Mouse (Mus musculus) cerebellum, adult 2 months (tissue): Measurements from ENCODE around the gene 4930519G04Rik. TPM values are rescaled to one million over a fixed set of nuclear protein-coding genes. Genes with fewer than 3 reads are reported as not detected.
A peak's percentile ranks its signal among the peaks of the same experiment; 100 is the strongest.

ENCODE experiments used
- DNase-seq, 2 experiments: peaks; one replicate each; pipeline ENCODE4 v3.0.0; 2021
- H3K27ac ChIP-seq: fragments of 200-500 bp; 2 replicates; pipeline ENCODE4 v1.5.1; 2012; ENCODE audit warnings: low read length, control low read depth, inconsistent platforms; ENCODE audit not compliant: insufficient read depth
- H3K27me3 ChIP-seq: fragments of 200-500 bp; 2 replicates; pipeline ENCODE4 v1.6.1; 2012; ENCODE audit warnings: inconsistent platforms, mild to moderate bottlenecking, low read length, moderate library complexity; ENCODE audit not compliant: control insufficient read depth, insufficient read depth
- H3K4me1 ChIP-seq: fragments of 200-500 bp; 2 replicates; pipeline ENCODE4 v1.6.1; 2011; ENCODE audit warnings: low read length; ENCODE audit not compliant: control insufficient read depth, insufficient read depth
- H3K4me3 ChIP-seq: fragments of 200-500 bp; replicated peaks from 2 replicates; pipeline ENCODE3; 2011; ENCODE audit warnings: mild to moderate bottlenecking, low read depth, low read length, control low read depth; ENCODE audit not compliant: insufficient read depth
- CTCF ChIP-seq: fragments of 200-500 bp; IDR thresholded peaks from 2 replicates; pipeline ENCODE4 v1.5.1; 2011; ENCODE audit warnings: low read depth, mild to moderate bottlenecking, control low read depth, low read length, moderate library complexity, borderline replicate concordance; ENCODE audit not compliant: insufficient read depth
- POLR2A ChIP-seq: fragments of 200-500 bp; IDR thresholded peaks from 2 replicates; pipeline ENCODE4 v1.6.1; 2011; ENCODE audit warnings: low read length, control low read depth, borderline replicate concordance; ENCODE audit not compliant: insufficient read depth
- WGBS: fragments of 180-500 bp; shearing (Covaris S2); methylation state at CpG from one replicate; pipeline ENCODE4 v1.1.7; 2018; 5-methylcytosine and 5-hydroxymethylcytosine counted together
- polyA plus RNA-seq: library from polyadenylated mRNA; depleted of rRNA; stranded (reverse); fragments of >200 nt; gene quantifications from 2 replicates; pipeline ENCODE4 v1.2.3, GENCODE M21; 2012

4930519G04Rik gene
- polyA plus RNA-seq, 1 experiment, result not detected

DNA sequence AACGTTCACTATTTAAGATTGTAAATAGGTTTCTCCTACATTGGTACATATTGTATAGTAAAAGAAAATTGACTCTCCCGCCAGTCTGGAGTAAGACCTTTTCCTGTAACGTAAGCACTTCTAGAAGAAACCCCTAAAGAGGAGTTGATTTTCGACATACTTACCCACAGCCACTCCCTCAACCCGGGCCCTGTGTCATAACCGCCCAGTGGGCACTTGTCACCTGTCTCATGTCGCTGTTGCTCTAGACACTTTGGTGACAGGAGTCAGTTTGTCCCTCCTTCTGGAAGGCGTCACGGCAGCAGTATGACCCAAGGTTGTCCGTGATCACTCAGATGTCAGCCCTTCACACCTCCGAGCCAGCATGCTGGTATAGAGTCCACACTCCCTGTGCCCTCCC is 29.6 kb downstream of the 4930519G04Rik start:
- TF ChIP-seq POLR2A (no peak), CTCF (no peak)
- Histone ChIP-seq H3K4me3 (no peak overlapping the region), H3K4me1 (no peaks in the 10 kb centered on the region), H3K27ac (no peak overlapping the region), H3K27me3 (no peaks in the 10 kb centered on the region)
- 94% methylated on average over 11 of the region's 11 CpGs for WGBS
- no peak for DNase-seq

DNA sequence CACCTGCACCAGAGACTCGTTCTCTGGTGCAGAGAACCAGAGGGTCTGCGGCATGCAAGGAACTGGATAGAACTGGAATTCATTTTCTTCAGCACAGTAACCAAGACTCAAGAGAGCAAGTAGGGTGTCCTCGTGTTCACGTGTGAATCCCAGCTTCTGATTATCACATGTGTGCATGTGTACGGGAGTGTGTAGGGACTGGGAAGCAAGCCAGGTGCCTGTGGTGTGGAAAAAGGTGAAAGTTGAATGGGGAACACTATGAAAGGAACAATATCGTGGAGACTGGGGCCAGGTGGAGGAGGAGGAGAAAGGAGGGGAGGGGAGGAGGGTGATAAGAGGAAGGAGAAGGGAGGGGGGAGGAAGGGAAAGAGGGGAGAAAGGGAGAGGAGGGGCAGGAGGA is 33.3 kb downstream of the 4930519G04Rik start:
- WGBS, result 23% methylated on average over 6 of the region's 6 CpGs
- no peak for DNase-seq
- Histone ChIP-seq H3K27ac (no peak overlapping the region), H3K4me1 (no peaks in the 10 kb centered on the region), H3K4me3 (no peak overlapping the region), H3K27me3 (no peaks in the 10 kb centered on the region)
- TF ChIP-seq CTCF (no peak), POLR2A (no peak)

DNA sequence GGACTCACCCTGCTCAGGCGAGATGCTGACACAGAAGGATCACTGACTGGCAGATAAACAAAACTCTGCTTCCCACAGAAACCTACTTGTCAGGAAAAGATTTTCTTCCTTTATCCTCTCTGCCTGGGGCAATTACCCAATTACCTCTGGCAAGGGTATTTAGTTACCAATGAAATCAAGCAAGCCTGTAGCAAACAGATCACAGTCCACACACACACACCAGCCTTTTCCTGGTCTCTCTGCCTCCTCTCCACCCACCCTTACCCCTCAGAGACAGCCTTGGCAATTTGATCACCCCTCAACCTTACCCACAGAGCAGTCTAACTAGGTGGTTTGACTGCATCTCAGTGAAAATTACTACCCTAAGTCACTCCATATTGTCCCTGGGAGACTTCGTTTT is 35.5 kb downstream of the 4930519G04Rik start:
- Histone ChIP-seq H3K4me1 (no peaks in the 10 kb centered on the region), H3K27me3 (no peaks in the 10 kb centered on the region), H3K27ac (no peak overlapping the region), H3K4me3 (no peak overlapping the region)
- no peak for DNase-seq
- WGBS, result 90% methylated on average over 2 of the region's 2 CpGs
- no peak for TF ChIP-seq POLR2A
- TF ChIP-seq CTCF, result no peak

DNA sequence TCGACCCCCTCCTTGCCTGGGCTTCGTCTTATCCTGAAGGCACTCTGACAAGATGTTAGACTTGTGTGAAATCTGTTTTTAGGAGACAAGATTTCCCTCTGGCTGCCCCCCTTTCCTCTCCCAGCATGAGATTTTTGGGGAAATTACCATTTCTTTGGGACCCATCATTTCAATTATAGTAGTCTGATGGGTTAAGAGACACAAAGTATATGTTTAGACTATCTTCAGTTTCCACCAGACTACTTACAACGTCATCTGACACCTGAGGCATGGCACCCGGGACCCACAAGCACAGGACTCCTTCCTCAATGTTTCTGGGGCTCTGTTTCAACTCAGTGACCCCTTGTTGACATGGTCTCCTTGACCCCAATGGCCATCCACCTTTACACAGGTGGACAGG is 42.1 kb downstream of the 4930519G04Rik start:
- H3K4me3 ChIP-seq, result no peak overlapping the region
- TF ChIP-seq CTCF, result no peak
- no peak for TF ChIP-seq POLR2A
- H3K27ac ChIP-seq, result no peak overlapping the region
- H3K4me1 ChIP-seq, result no peaks in the 10 kb centered on the region
- no peaks in the 10 kb centered on the region for H3K27me3 ChIP-seq
- 87% methylated on average over 4 of the region's 4 CpGs for WGBS
- no peak for DNase-seq

DNA sequence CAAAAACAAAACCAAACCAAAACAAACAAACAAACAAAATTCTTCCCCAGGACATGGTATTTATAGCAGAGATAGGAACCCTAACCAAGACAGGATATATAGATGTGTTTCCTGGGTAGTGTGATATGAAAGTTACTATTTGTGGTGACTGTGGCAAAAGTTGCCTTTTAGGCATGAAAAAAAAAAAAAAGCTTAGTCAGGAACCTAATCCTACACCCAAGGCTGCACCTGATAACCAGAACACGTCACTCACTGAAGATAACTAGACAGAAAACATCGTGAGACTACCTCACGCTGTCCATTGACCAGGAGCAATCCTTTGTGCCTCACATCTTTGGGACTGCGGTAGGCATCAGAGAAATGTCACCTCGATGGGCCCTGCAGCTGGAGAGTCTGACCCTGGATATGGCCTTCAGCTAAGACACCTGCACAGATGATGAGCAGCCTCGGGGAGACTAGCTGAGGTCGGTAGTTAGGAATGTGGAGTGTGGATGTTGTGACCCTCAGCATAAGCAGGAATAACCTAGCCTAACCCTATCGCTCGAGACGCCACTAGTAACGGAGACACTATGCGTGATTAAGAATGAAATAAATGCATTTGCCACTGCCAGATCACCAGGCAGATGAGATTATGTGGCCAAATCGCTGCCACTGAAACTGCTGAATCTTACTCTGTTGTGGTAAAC is 43.4 kb downstream of the 4930519G04Rik start, which contains the start of gene Oasl2:
Gene Oasl2, plus strand, starts transcription at position 249 of the 686 bp plus-strand sequence.
- no peak for TF ChIP-seq CTCF
- no peak for TF ChIP-seq POLR2A
- Histone ChIP-seq H3K4me1 (no peaks in the 10 kb centered on the region), H3K4me3 (no peak within 1 kb of the TSS), H3K27me3 (no peaks in the 10 kb centered on the region), H3K27ac (peak within 1 kb of the TSS; percentile 64; the same call in 1 of the 2 replicates)
- DNase-seq, result no peak
- WGBS, result 66% methylated on average over 13 of the region's 13 CpGs

DNA sequence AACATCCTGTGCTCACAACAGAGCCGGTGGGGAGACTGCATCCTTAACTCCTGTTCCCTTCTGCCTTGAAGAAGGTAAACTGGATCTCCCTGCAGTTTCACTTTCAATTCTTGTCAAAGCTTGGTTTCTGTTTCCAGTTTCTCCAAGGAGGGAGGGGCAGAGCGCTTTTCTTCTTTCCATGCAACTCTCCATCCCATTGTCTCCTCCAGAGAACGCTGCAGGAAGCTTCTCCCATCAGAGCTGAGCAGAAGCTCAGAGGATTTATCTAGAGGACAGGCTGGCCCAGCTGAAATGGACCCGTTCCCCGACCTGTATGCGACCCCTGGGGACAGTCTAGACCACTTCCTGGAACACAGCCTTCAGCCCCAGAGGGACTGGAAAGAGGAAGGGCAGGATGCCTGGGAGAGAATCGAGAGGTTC is 43.9 kb downstream of the 4930519G04Rik start:
- Histone ChIP-seq H3K4me1 (no peaks in the 10 kb centered on the region), H3K27me3 (no peaks in the 10 kb centered on the region), H3K27ac (peak overlapping the region; percentile 64; the same call in 1 of the 2 replicates), H3K4me3 (no peak overlapping the region)
- DNase-seq, result no peak
- WGBS, result 14% methylated on average over 7 of the region's 7 CpGs
- TF ChIP-seq CTCF, result no peak
- TF ChIP-seq POLR2A, result no peak

DNA sequence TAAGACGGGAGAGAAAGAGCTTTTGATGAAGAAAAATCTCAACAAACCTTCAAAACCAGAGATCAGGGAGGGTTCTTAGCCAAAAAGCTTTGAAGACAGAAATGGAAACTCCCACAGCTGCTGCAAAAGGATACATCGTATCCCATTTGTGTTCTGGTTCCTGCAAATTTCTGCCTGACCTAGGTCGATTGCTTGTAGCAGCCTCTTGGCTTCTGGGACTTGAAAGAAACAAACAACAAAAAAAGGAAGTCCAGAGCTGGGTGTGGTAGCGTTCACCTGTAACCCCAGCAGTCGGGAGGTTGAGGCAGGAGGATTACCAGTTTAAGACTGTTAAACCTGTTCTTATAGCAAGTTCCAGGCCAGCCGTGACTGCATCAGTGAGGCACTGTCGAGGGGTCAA is 45.4 kb downstream of the 4930519G04Rik start:
- Histone ChIP-seq H3K4me1 (no peaks in the 10 kb centered on the region), H3K27me3 (no peaks in the 10 kb centered on the region), H3K4me3 (no peak overlapping the region), H3K27ac (no peak overlapping the region)
- 85% methylated on average over 7 of the region's 7 CpGs for WGBS
- no peak for DNase-seq
- TF ChIP-seq POLR2A (no peak), CTCF (no peak)

DNA sequence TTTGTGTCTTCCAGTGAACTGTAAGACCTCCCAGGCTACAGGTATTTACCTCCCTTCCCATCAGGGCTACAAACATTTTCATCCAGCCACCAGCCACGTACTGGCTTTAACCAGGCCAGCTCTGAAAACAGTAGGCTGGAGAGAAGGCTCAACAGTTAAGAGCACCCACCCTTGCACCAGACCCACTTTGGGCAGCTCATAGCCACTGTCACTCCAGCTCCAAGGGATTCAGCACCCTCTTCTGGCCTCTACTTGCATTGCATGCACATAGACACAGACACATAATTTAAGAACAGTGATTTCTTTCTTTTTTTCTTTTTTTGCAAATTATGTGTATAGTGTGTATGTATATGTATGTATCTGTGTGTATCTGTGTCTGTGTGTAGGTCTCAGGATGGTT is 48.9 kb downstream of the 4930519G04Rik start:
- no peaks in the 10 kb centered on the region for H3K4me1 ChIP-seq
- 30% methylated on average over 1 of the region's 1 CpGs for WGBS
- H3K4me3 ChIP-seq, result no peak overlapping the region
- no peaks in the 10 kb centered on the region for H3K27me3 ChIP-seq
- DNase-seq, result no peak
- no peak overlapping the region for H3K27ac ChIP-seq
- TF ChIP-seq POLR2A (no peak), CTCF (peak; percentile 50)
